Mouse (Mus musculus): ENCODE data around the gene Fbxw4.

Gene Fbxw4

GRCm38 (mm10) chr19:45659738-45660502, at the start of gene Fbxw4:
Fbxw4 (minus strand) TSS chr19:45660312.
- peak; percentile 60 for DNase-seq (ENCODE audit: low read depth, low spot score)

GRCm38 (mm10) chr19:45708704-45709103, 48.6 kb upstream of the Fbxw4 start:
- DNase-seq (ENCODE audit: low read depth, low spot score), result no peak

DNA sequence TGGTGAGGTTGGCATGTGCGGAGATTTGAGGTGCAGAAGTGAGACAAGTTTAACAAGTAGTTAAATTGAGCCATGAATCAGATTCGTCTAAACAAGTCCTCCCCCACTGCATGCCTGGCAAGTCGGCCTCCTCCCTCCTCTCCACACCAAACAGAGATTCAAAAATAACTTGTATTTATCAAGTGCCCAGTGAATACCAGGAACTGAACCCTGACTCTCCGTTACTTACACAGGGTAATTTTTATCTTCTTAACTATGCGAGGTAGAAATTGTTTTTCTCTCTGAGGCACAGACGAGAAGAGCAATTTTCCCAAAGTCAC, 36.1 kb upstream of the Fbxw4 start:
- DNase-seq (ENCODE audit: low read depth, low spot score), result no peak

GRCm38 (mm10) chr19:45695496-45696280, 35.6 kb upstream of the Fbxw4 start:
- no peak for DNase-seq (ENCODE audit: low read depth, low spot score)

GRCm38 (mm10) chr19:45694056-45694455, 33.9 kb upstream of the Fbxw4 start:
- DNase-seq (ENCODE audit: low read depth, low spot score), result peak; percentile 61

- no peak for DNase-seq (ENCODE audit: low read depth, low spot score)
Observed at GRCm38 (mm10) chr19:45692211-45692610, 32.1 kb upstream of the Fbxw4 start.

- DNase-seq (ENCODE audit: low read depth, low spot score), result no peak
Observed at GRCm38 (mm10) chr19:45691001-45691535, 31.0 kb upstream of the Fbxw4 start.

DNA sequence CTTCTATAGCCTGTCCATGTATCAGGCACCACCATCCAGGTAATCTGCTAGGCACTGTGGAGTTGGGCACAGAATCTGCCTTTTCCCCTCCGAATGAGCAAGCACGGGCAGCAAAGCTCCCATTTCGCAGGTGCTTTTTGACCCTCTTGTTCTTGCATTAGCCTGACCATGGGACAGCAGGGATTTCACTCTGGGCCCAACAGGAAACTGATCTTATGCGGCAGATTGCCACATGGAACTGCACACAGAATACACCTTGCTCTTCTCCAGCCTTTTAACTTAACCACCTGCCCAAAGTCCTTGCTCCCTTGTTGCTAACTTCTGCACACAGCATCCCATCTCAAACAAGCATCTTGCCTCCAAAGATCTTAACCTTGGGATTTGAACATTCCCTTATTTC, 26.9 kb upstream of the Fbxw4 start:
- DNase-seq (ENCODE audit: low read depth, low spot score), result no peak

- peak; percentile 36 for DNase-seq (ENCODE audit: low read depth, low spot score)
Observed at GRCm38 (mm10) chr19:45683676-45684075, 23.6 kb upstream of the Fbxw4 start.

GRCm38 (mm10) chr19:45680495-45681130, 20.5 kb upstream of the Fbxw4 start:
- no peak for DNase-seq (ENCODE audit: low read depth, low spot score)

- DNase-seq (ENCODE audit: low read depth, low spot score), result no peak
Observed at GRCm38 (mm10) chr19:45676723-45677269, 16.7 kb upstream of the Fbxw4 start.

- DNase-seq (ENCODE audit: low read depth, low spot score), result peak; percentile 17
Observed at GRCm38 (mm10) chr19:45675720-45676581, 15.8 kb upstream of the Fbxw4 start.

- no peak for DNase-seq (ENCODE audit: low read depth, low spot score)
Observed at GRCm38 (mm10) chr19:45675196-45675595, 15.1 kb upstream of the Fbxw4 start.

- DNase-seq (ENCODE audit: low read depth, low spot score), result no peak
Observed at GRCm38 (mm10) chr19:45672971-45673370, 12.9 kb upstream of the Fbxw4 start.

- DNase-seq (ENCODE audit: low read depth, low spot score), result no peak
Observed at GRCm38 (mm10) chr19:45668986-45669385, 8.9 kb upstream of the Fbxw4 start.

- DNase-seq (ENCODE audit: low read depth, low spot score), result no peak
Observed at GRCm38 (mm10) chr19:45663851-45664250, 3.7 kb upstream of the Fbxw4 start.

DNA sequence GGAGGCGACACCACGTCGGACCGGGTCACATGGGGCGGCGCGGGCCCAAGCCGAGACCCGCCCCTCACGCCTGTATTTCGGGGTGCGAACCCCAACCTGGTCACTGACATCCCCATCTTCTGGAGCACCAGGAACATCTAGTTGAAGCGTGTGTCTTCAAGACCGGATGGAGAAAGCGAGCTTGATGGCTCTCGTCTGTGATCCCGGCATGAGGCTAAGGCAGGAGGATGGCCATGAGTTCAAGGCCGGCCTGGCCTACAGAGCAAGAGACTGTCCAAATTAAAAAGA, 335 bp upstream of the Fbxw4 start:
- peak; percentile 81 for DNase-seq (ENCODE audit: low read depth, low spot score)

- DNase-seq (ENCODE audit: low read depth, low spot score), result no peak
Observed at GRCm38 (mm10) chr19:45659301-45659737, 793 bp downstream of the Fbxw4 start.

DNA sequence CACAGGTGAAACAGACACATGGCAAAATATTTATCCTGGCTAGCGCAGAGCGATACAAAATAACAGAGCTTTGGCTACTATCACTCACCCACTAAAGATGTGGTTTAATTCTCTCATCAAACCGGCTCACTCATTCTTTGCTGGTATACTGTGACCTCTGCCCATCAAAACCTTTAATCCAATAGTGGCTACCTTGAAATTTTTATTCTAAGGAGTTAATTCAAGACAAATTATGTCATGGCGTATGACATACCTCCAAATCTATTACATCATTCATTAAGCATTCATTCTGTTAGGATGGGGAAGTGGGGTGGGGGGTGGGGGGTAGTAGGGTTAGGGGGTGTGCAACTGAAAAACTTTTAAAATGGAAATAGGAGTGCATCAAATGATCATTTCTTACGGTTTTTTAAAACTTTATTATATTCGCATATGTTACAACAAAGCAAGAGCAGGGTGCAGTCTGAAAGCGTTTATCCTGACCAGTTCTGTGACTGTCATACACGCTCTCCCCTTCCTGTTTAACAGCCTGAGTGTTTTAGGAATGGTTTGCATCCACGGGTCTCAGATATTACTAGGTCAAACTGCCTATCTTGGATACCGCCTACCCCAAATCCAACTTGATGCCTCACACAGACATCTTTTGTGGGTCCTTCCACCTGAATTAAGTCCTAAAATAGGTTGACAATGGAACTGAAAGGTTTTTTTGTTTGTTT, 1.4 kb downstream of the Fbxw4 start:
- no peak for DNase-seq (ENCODE audit: low read depth, low spot score)

- no peak for DNase-seq (ENCODE audit: low read depth, low spot score)
Observed at GRCm38 (mm10) chr19:45657828-45658227, 2.3 kb downstream of the Fbxw4 start.

Measured in CD4-positive, CD25-positive, alpha-beta regulatory T cell, adult 2 months (primary cell).